Mouse (Mus musculus): ENCODE data around the gene Prkn.

GRCm38 (mm10) chr17:11644016-11644415 lies 803.8 kb downstream of the Prkn start:
- no peak for TF ChIP-seq POLR2AphosphoS2 (IDR thresholded peaks at IDR 0.05; ENCODE audit: low read length)
- no peak for TF ChIP-seq CTCF (IDR thresholded peaks at IDR 0.05 in 2 of 3, conservative IDR thresholded peaks at IDR 0.05 in 1 of 3; ENCODE audit: control insufficient read depth in 1 of 3, insufficient read depth in 1 of 3, low read depth in 2 of 3, low read length in 3 of 3, poor library complexity in 1 of 3, severe bottlenecking in 1 of 3)
- TF ChIP-seq CHD1 (IDR thresholded peaks at IDR 0.05; ENCODE audit: low read depth, low read length) = no peak
- TF ChIP-seq MAZ (IDR thresholded peaks at IDR 0.05; ENCODE audit: low read depth, low read length) = no peak
- TF ChIP-seq MAX (IDR thresholded peaks at IDR 0.05; ENCODE audit: low read length) = no peak

Measured in MEL (cell line).